Mouse (Mus musculus): Measurements from ENCODE around the gene Maz. TPM values are rescaled to one million over a fixed set of nuclear protein-coding genes. Genes with fewer than 3 reads are reported as not detected.

The Maz gene
- polyA plus RNA-seq, 2 experiments: 27.3 to 97.5 TPM

DNA sequence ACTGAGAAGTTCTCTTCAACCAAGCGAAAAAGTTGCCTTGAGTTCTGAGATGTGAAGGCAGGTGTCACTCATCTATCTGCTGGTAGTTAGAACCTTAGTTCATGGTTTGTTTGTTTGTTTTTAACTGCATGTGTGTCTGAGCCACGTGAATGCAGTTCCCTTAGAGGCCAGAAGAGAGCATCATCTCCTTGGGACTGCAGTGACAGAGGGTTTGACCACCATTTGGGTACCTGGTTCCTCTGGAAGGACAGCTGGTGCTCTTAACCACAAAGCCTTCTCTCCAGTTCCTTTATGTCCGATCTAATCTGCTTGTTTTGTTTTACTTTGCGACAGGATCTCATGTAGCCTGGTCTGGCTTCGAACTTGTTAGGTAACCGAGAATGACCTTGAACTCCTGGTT is 38.7 kb upstream of the Maz start:
- ATAC-seq (ENCODE audit: insufficient read depth) (no peak), DNase-seq (ENCODE audit: low read depth in 3 of 3, low spot score in 3 of 3) (no peak)
- H3K9ac ChIP-seq (replicated peaks): no peak overlapping the region
- H3K4me3 ChIP-seq (ENCODE audit: insufficient read depth in 1 of 2, low read depth in 2 of 2, low read length in 2 of 2): no peak overlapping the region
- no peaks in the 10 kb centered on the region for H3K9me3 ChIP-seq (ENCODE audit: control insufficient read depth, low read length)
- H3K27me3 ChIP-seq (ENCODE audit: control insufficient read depth, insufficient read depth, low read length): no peaks in the 10 kb centered on the region
- H3K27ac ChIP-seq: no peak overlapping the region
- no peaks in the 10 kb centered on the region for H3K4me1 ChIP-seq (replicated peaks; ENCODE audit: control insufficient read depth in 2 of 2, insufficient read depth in 2 of 2, low read length in 1 of 2)
- TF ChIP-seq CTCF (IDR thresholded peaks at IDR 0.05; ENCODE audit: low read depth) (peak; percentile 54), EP300 (IDR thresholded peaks at IDR 0.05; ENCODE audit: low read depth) (no peak)
- H3K4me2 ChIP-seq (ENCODE audit: low read depth): no peak overlapping the region
- H3K36me3 ChIP-seq (replicated peaks; ENCODE audit: control insufficient read depth, insufficient read depth, low read depth): no peaks in the 10 kb centered on the region
- 59% methylated on average over 6 of the region's 6 CpGs for WGBS (ENCODE audit: insufficient replicate concordance)

DNA sequence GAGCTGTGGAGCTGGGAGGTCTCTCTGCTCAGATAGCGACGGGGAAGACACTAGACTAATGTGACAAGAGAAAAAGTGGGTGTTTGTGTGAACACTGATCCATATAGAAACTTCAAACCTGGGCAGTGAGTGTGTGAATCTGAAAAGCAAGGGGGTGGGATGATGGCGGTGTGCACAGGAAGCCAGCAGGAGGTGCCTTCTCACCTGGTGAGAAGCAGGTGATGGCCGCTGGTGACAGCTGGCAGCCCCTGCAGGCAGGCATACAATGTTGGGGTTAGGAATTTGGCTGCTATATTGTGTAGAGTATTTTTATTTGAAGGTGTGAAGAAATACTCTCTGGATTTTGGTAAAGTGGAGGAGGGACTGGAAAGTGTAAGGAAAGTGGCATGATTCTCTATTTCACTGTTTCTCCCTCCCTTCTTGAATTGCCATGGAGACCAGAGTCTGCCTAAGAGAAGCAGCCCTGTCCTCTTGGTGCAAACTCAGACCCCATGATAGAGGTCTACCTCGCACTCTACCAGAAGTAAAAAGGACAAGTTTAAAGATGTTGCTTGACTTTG is 28.3 kb upstream of the Maz start:
- Histone ChIP-seq H3K9me3 (ENCODE audit: control insufficient read depth, low read length) (no peaks in the 10 kb centered on the region), H3K4me1 (replicated peaks; ENCODE audit: control insufficient read depth in 2 of 2, insufficient read depth in 2 of 2, low read length in 1 of 2) (no peaks in the 10 kb centered on the region), H3K27ac (no peak overlapping the region), H3K27me3 (ENCODE audit: control insufficient read depth, insufficient read depth, low read length) (peaks cover 4% of the 10 kb centered on the region), H3K9ac (replicated peaks) (no peak overlapping the region), H3K36me3 (replicated peaks; ENCODE audit: control insufficient read depth, insufficient read depth, low read depth) (no peaks in the 10 kb centered on the region), H3K4me3 (ENCODE audit: insufficient read depth in 1 of 2, low read depth in 2 of 2, low read length in 2 of 2) (no peak overlapping the region), H3K4me2 (ENCODE audit: low read depth) (no peak overlapping the region)
- DNase-seq (ENCODE audit: low read depth in 3 of 3, low spot score in 3 of 3) (no peak), ATAC-seq (ENCODE audit: insufficient read depth) (no peak)
- WGBS (ENCODE audit: insufficient replicate concordance): 58% methylated on average over 5 of the region's 5 CpGs
- no peak for TF ChIP-seq EP300 (IDR thresholded peaks at IDR 0.05; ENCODE audit: low read depth)
- no peak for TF ChIP-seq CTCF (IDR thresholded peaks at IDR 0.05; ENCODE audit: low read depth)

DNA sequence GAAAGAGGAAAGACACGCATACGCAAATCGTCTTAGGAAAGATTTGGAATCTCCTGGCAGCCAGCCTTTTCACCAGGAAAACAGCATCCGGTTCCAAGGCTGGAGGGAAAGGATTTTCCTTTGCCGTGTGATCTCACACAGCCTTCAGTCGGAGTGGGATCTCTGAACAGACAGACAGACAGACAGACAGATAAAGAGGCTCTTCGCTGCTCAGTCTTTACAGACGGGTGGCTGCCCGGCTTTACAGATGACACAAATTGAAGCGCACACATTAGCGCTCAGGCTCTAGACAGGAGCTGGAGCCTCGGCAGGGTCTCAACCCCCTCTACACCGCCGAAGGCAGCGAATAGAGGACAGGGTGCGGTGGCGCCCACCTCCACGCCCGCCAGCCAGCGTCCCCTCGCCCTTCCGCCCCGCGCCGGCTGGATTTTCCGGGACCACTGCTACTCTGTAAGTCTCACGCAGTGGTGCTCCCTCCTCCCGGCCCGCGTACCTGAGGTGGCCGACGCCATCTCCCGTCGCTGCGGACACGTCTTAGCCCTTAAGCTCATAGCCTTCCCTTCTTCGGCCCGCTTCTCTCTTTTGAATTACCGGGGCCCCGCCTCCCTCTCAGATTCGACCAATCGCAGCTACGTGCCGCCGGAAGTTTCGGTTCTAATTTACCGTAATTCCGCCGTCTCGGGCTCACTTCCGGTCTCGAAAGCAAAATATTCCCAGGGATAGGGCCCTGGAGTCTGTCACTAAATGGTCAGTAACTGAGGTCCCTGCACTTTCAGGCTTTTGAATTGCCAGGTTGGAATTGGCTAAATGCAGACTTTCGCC is 15.2 kb upstream of the Maz start, which contains the start of gene Kif22:
Kif22 (minus strand) TSS at position 621 of the 822 bp plus-strand sequence.
- Histone ChIP-seq H3K36me3 (replicated peaks; ENCODE audit: control insufficient read depth, insufficient read depth, low read depth) (peaks cover 28% of the 10 kb centered on the region), H3K27ac (peak within 1 kb of the TSS; percentile 75), H3K27me3 (ENCODE audit: control insufficient read depth, insufficient read depth, low read length) (no peaks in the 10 kb centered on the region), H3K9me3 (ENCODE audit: control insufficient read depth, low read length) (no peaks in the 10 kb centered on the region), H3K9ac (replicated peaks) (peak within 1 kb of the TSS; percentile 98), H3K4me1 (replicated peaks; ENCODE audit: control insufficient read depth in 2 of 2, insufficient read depth in 2 of 2, low read length in 1 of 2) (peaks cover 12 to 14% of the 10 kb centered on the region in 2 experiments), H3K4me2 (ENCODE audit: low read depth) (peak within 1 kb of the TSS; percentile 80), H3K4me3 (ENCODE audit: insufficient read depth in 1 of 2, low read depth in 2 of 2, low read length in 2 of 2) (peak within 1 kb of the TSS; percentile 72 to 97)
- peak; percentile 88 for ATAC-seq (ENCODE audit: insufficient read depth)
- WGBS (ENCODE audit: insufficient replicate concordance): under 1% methylated on average over 53 of the region's 53 CpGs
- DNase-seq (ENCODE audit: low read depth in 3 of 3, low spot score in 3 of 3): peak; percentile 83
- no peak for TF ChIP-seq EP300 (IDR thresholded peaks at IDR 0.05; ENCODE audit: low read depth)
- no peak for TF ChIP-seq CTCF (IDR thresholded peaks at IDR 0.05; ENCODE audit: low read depth)

DNA sequence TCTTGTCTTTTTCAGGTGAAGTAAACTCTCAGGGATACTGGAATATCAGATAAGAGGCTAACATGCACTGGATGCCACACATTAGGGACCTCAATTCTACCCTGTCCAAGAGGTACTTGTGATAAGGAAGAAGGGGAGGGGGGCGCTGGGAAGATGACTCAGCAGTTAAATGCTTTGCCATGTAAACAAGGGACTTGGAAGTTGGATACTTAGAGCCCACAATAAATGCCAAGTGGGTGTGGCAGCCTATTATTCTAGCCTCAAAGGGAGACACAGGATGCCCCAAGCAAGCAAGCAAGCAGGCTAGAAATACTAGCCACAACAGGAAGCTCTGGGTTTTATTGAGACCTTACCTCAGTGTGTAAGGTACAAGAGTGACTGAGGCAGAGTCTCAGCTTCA is 4.4 kb upstream of the Maz start:
- peaks cover 87% of the 10 kb centered on the region for H3K36me3 ChIP-seq (replicated peaks; ENCODE audit: control insufficient read depth, insufficient read depth, low read depth)
- H3K4me3 ChIP-seq (ENCODE audit: insufficient read depth in 1 of 2, low read depth in 2 of 2, low read length in 2 of 2): no peak overlapping the region
- H3K4me2 ChIP-seq (ENCODE audit: low read depth): no peak overlapping the region
- H3K9ac ChIP-seq (replicated peaks): no peak overlapping the region; the same call in 1 of the 2 replicates
- no peaks in the 10 kb centered on the region for H3K27me3 ChIP-seq (ENCODE audit: control insufficient read depth, insufficient read depth, low read length)
- H3K9me3 ChIP-seq (ENCODE audit: control insufficient read depth, low read length): no peaks in the 10 kb centered on the region
- TF ChIP-seq CTCF (IDR thresholded peaks at IDR 0.05; ENCODE audit: low read depth) (no peak), EP300 (IDR thresholded peaks at IDR 0.05; ENCODE audit: low read depth) (no peak)
- peaks cover 19 to 20% of the 10 kb centered on the region in 2 experiments for H3K4me1 ChIP-seq (replicated peaks; ENCODE audit: control insufficient read depth in 2 of 2, insufficient read depth in 2 of 2, low read length in 1 of 2)
- 41% methylated on average over 1 of the region's 1 CpGs for WGBS (ENCODE audit: insufficient replicate concordance)
- ATAC-seq (ENCODE audit: insufficient read depth): no peak
- no peak for DNase-seq (ENCODE audit: low read depth in 3 of 3, low spot score in 3 of 3)
- H3K27ac ChIP-seq: no peak overlapping the region

DNA sequence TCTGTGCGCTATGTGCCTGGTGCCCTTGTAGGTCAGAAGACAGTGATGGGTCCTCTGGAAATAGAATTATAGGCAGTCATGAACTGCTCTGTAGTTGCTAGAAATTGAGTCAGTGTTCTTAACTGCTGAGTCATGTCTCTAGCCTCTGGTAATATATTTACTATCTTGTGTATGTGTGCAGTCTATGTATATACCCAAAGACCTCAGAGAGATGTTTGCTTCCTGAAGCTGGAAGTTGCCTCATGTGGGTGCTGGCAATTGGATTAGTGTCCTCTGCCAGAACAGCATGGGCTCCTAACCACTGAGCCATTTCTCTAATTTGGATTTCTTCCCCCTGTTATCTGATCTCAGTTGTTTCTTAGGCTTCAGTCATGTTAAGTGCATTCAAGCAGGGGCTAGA is 3.3 kb upstream of the Maz start:
- H3K9ac ChIP-seq (replicated peaks): no peak overlapping the region
- WGBS (ENCODE audit: insufficient replicate concordance): 85% methylated on average over 1 of the region's 1 CpGs

More for the DNA sequence above, 3.3 kb upstream of the Maz start:
- Histone ChIP-seq H3K9me3 (ENCODE audit: control insufficient read depth, low read length) (no peaks in the 10 kb centered on the region), H3K4me3 (ENCODE audit: insufficient read depth in 1 of 2, low read depth in 2 of 2, low read length in 2 of 2) (no peak overlapping the region), H3K36me3 (replicated peaks; ENCODE audit: control insufficient read depth, insufficient read depth, low read depth) (peaks cover 77% of the 10 kb centered on the region), H3K4me2 (ENCODE audit: low read depth) (no peak overlapping the region), H3K4me1 (replicated peaks; ENCODE audit: control insufficient read depth in 2 of 2, insufficient read depth in 2 of 2, low read length in 1 of 2) (peaks cover 19 to 20% of the 10 kb centered on the region in 2 experiments), H3K27ac (peak overlapping the region; percentile 54), H3K27me3 (ENCODE audit: control insufficient read depth, insufficient read depth, low read length) (no peaks in the 10 kb centered on the region)
- ATAC-seq (ENCODE audit: insufficient read depth) (no peak), DNase-seq (ENCODE audit: low read depth in 3 of 3, low spot score in 3 of 3) (no peak)
- TF ChIP-seq EP300 (IDR thresholded peaks at IDR 0.05; ENCODE audit: low read depth): no peak
- no peak for TF ChIP-seq CTCF (IDR thresholded peaks at IDR 0.05; ENCODE audit: low read depth)

Data from liver, embryonic 14.5 days (tissue).